Mouse (Mus musculus) limb, embryonic 10.5 days (tissue): ENCODE data around the gene Tmem94. TPM values are rescaled to one million over a fixed set of nuclear protein-coding genes. Genes with fewer than 3 reads are reported as not detected.

ENCODE experiments used
- DNase-seq: peaks from one replicate; pipeline ENCODE4 v3.0.0-alpha.2; 2017; ENCODE audit warnings: low spot score
- H3K27ac ChIP-seq: fragments of 300-500 bp; sonication (generic); 2 replicates; pipeline ENCODE4 v1.5.1; 2016; ENCODE audit warnings: mild to moderate bottlenecking
- H3K27me3 ChIP-seq: fragments of 300-500 bp; sonication (generic); 2 replicates; pipeline ENCODE4 v1.6.1; 2016; ENCODE audit warnings: low read depth, mild to moderate bottlenecking; ENCODE audit not compliant: poor library complexity, severe bottlenecking
- H3K36me3 ChIP-seq: fragments of 300-500 bp; sonication (generic); 2 replicates; pipeline ENCODE4 v1.6.1; 2016; ENCODE audit warnings: mild to moderate bottlenecking, moderate library complexity
- H3K4me1 ChIP-seq: fragments of 300-500 bp; sonication (generic); 2 replicates; pipeline ENCODE4 v1.6.1; 2016
- H3K4me3 ChIP-seq: fragments of 300-500 bp; sonication (generic); 2 replicates; pipeline ENCODE4 v1.5.1; 2016; ENCODE audit warnings: mild to moderate bottlenecking, moderate library complexity
- H3K9me3 ChIP-seq: fragments of 300-500 bp; sonication (generic); replicated peaks from 2 replicates; pipeline ENCODE4 v1.6.1; 2016; ENCODE audit warnings: mild to moderate bottlenecking
- WGBS: fragments of 180-500 bp; shearing (Covaris S2); methylation state at CpG from one replicate; pipeline ENCODE4 v1.1.7; 2016; 5-methylcytosine and 5-hydroxymethylcytosine counted together
- polyA plus RNA-seq: library from polyadenylated mRNA; unstranded; fragments of >200 nt; fragmentation: Nextera tagmentation; extraction: Ambion mirVana; gene quantifications from 2 replicates; pipeline ENCODE4 v1.2.1, GENCODE M21; 2016

Tmem94 gene
- polyA plus RNA-seq = 30.6 and 37.7 TPM in 2 replicates

DNA sequence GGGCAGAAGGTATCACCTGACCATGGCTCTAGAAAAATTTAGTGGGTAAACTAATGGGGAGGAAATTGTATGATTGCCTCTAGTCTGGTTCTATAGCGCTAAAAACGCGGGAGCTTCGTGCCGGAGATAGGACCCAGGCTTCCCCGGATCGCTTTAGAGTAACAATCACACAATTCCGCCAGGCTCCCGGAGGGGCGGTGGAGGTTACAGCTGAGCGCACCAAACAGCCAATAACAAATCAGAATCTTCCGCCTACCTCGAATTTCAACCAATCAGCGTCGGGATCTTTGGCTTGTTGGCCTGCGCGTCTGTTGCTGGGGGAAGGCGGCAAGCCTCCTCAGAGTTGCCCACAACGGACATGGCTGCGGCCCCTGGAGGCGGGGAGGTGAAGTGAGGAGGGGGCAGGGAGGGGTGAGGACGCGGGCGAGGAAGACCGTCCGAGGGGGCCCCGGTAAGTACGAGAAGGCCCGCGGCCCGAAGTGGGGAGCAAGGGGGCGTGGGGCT lies at the start of gene Tmem94:
Gene Tmem94, plus strand, starts transcription at position 331 of the 504 bp plus-strand sequence.
- whole genome bisulfite sequencing = under 1% methylated on average over 32 of the region's 32 CpGs

DNA sequence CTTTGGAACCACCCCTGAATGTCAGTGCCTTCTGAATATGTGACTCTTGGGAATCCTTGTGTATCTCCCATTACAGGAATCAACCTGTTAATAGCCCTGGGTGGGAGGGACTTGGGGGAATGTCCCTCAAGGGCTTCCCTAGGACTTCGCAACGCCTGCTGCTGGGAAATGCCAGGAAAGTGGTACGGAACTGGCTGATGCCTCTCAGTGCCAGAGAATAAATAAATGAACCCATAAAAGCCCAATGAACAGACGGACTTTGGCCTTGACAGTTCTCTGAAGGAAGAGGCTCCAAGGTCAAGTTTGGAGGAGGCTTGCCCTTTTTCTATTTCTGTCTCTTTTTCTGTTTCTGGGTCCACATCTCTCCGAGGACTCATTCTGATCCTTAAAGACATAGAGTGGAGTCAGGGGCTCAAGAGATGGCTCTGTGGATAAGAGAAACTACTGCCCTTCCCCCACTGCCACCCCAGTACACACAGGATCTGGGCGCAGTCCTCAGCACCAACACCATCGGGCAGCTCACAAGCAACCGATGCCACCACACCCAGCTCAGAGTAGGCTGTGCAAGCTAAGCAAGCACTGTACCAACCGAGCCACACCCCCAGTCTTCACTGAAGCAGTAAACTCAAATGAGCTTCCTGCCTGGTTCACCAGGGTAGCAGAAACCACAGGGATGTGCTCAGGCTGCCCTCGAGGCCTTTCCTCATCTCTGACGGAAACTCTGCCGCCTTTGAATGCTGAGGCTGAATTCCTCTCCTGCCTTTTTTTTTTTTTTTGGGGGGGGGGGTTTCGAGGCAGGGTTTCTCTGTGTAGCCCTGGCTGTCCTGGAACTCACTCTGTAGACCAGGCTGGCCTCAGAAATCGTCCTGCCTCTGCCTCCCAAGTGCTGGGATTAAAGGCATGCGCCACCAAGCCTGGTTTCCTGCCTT lies 48.6 kb upstream of the Tmem94 start:
- no peak for DNase-seq
- no peaks in the 10 kb centered on the region for H3K9me3 ChIP-seq
- no peak overlapping the region for H3K4me3 ChIP-seq
- H3K27me3 ChIP-seq = no peaks in the 10 kb centered on the region
- no peaks in the 10 kb centered on the region for H3K36me3 ChIP-seq
- H3K27ac ChIP-seq = no peak overlapping the region
- 74% methylated on average over 15 of the region's 15 CpGs for WGBS
- no peaks in the 10 kb centered on the region for H3K4me1 ChIP-seq

More for the DNA sequence above, at the start of gene Tmem94:
- Histone ChIP-seq H3K4me3 (peak within 1 kb of the TSS; percentile 87), H3K36me3 (peaks cover 14% of the 10 kb centered on the region), H3K27ac (peak within 1 kb of the TSS; percentile 98), H3K9me3 (no peaks in the 10 kb centered on the region), H3K4me1 (peaks cover 21% of the 10 kb centered on the region), H3K27me3 (no peaks in the 10 kb centered on the region)
- DNase-seq = peak; percentile 99

DNA sequence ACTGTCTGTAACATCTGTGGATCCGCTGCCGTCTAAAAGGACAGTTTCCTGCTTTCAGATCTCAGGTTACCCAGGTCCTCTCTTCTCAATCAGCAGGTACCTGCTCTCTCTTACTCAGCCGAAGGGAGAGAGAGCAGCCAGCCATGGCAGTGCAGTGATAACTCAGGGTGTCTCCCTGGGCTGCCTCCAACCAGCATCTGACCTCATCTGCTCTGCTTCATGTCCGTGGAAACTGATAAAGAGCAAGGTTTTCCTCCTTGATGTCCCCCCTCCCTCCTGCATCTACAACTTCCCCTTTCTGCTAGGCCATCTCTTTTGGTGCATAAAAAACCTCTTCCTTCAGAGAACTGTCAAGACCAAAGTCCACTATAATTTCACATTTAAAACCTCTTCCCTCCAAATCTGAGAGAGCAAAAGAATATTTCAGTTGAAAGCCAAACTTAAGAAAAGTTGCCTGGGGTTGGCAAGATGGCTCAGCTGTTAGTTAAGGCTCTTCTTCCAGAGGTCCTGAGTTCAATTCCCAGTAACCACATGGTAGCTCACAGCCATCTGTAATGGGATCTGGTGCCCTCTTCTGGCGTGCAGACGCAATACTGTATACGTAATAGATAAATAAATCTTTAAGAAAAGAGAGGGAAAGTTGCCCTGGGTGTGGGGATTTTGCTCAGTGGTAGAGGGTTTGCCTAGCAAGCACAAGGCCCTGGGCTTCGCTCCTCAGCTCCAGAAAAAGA lies 47.4 kb upstream of the Tmem94 start:
- 58% methylated on average over 8 of the region's 8 CpGs for WGBS
- H3K27ac ChIP-seq = no peak overlapping the region
- peaks cover 3% of the 10 kb centered on the region for H3K4me1 ChIP-seq
- no peak overlapping the region for H3K4me3 ChIP-seq
- no peak for DNase-seq
- H3K36me3 ChIP-seq = no peaks in the 10 kb centered on the region
- H3K27me3 ChIP-seq = no peaks in the 10 kb centered on the region
- H3K9me3 ChIP-seq = no peaks in the 10 kb centered on the region

DNA sequence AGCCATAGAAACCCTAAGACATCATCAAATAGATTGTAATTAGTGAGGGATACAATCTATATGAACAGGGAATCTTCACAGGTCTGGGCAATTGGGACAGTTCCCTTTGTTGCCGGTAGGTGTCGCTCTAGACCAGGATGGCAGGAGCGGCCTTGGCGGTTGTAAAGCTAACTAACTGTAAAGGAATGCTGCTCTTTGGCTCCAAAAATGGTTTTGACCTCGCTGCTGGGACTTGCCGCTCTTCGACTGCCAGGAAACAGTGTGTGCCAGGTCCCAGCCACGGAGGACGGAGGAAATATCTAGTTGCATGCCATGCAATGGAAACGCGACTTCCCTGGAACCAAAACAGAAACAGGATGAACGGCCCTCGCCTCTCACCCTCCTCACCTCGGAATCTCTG lies 42.6 kb upstream of the Tmem94 start:
- peak; percentile 87 for DNase-seq
- no peaks in the 10 kb centered on the region for H3K9me3 ChIP-seq
- H3K4me1 ChIP-seq = peaks cover 4% of the 10 kb centered on the region
- no peak overlapping the region for H3K27ac ChIP-seq
- H3K27me3 ChIP-seq = no peaks in the 10 kb centered on the region
- no peaks in the 10 kb centered on the region for H3K36me3 ChIP-seq
- no peak overlapping the region; the same call in 1 of the 2 replicates for H3K4me3 ChIP-seq
- WGBS = 23% methylated on average over 14 of the region's 14 CpGs

DNA sequence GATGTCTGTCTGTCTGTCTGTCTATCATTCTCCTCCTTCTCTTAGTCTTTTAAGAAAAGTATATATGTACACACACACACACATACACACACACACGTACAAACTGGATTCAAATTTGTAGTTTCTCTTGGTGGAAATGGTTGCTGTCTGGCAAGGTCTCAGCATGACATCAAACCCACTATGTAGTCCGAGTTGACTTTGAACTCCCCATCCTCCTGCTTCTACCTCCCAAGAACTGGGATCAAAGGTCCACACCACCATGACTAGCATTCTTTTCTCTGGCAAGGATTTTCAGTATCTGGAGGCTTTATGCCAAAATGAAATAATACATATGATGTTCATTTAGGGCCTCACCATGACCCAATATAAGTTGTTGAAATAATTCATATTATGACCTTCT lies 42.0 kb upstream of the Tmem94 start:
- Histone ChIP-seq H3K4me1 (peaks cover 4% of the 10 kb centered on the region), H3K27ac (no peak overlapping the region), H3K9me3 (no peaks in the 10 kb centered on the region), H3K27me3 (no peaks in the 10 kb centered on the region), H3K36me3 (no peaks in the 10 kb centered on the region), H3K4me3 (no peak overlapping the region)
- WGBS = 79% methylated on average over 2 of the region's 2 CpGs
- DNase-seq = no peak

DNA sequence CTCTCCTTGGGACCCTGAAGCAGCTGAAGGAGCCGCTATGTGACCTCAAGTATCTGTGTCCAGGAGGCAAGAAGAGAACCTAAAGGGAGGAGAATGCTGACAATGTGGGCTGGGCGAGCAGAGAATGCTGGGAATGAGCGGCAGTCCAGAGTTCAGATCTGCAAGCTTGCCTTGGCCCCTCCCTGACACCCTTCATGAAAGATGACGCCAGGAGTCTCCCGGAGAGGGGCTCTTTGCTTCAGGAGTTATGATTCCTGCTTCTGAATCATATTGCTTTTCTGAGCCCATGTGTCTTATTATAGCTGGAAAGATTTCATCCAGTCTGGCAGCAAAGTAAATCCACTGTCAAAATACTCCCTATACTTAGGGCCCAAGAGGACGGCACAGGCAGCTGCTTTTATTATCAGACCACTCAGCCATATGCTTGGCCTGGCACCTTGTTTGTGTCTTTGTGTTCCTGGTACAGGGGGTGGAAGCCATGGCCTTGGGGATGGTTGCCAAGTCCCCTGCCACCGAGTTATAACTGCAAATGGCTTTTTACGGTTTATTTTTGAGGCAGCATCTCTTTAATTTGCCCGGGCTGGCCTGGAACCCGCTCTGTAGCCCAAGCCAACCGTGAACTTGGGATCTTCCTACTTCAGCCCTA lies 31.1 kb upstream of the Tmem94 start:
- H3K4me3 ChIP-seq = no peak overlapping the region
- peaks cover 9% of the 10 kb centered on the region for H3K4me1 ChIP-seq
- WGBS = 70% methylated on average over 11 of the region's 11 CpGs
- H3K9me3 ChIP-seq = no peaks in the 10 kb centered on the region
- no peaks in the 10 kb centered on the region for H3K36me3 ChIP-seq
- DNase-seq = no peak
- no peaks in the 10 kb centered on the region for H3K27me3 ChIP-seq
- no peak overlapping the region for H3K27ac ChIP-seq

DNA sequence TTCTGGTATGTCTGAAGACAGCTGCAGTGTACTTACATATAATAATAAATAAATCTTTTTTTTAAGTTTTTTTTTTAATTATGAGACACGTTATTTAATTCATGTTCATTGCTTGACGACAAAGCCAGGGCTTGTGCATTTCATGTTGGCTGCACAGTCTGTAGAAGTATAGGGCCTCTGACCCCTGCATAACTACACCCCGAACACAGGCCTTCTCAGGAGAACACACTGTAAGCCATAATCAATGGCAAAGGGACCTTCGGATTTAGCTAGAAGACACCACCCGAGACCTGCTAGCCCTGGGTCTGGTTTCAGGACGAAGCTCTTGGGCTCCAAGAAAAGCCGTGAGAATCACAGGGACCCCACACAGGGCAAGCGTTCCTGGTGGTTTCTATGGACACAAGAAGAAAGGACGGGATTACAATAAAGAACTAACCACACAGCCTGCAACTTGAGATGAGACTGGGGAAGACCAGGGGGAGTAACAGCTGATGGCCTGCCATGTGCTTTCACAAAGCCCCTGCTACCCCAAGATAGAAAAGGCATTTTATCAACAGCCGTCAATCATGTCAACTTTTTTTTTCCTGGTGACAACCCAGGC lies 27.5 kb upstream of the Tmem94 start:
- WGBS = 83% methylated on average over 10 of the region's 10 CpGs
- no peak overlapping the region for H3K27ac ChIP-seq
- H3K4me1 ChIP-seq = peaks cover 9% of the 10 kb centered on the region
- no peaks in the 10 kb centered on the region for H3K27me3 ChIP-seq
- no peaks in the 10 kb centered on the region for H3K9me3 ChIP-seq
- no peaks in the 10 kb centered on the region for H3K36me3 ChIP-seq
- H3K4me3 ChIP-seq = no peak overlapping the region
- no peak for DNase-seq

DNA sequence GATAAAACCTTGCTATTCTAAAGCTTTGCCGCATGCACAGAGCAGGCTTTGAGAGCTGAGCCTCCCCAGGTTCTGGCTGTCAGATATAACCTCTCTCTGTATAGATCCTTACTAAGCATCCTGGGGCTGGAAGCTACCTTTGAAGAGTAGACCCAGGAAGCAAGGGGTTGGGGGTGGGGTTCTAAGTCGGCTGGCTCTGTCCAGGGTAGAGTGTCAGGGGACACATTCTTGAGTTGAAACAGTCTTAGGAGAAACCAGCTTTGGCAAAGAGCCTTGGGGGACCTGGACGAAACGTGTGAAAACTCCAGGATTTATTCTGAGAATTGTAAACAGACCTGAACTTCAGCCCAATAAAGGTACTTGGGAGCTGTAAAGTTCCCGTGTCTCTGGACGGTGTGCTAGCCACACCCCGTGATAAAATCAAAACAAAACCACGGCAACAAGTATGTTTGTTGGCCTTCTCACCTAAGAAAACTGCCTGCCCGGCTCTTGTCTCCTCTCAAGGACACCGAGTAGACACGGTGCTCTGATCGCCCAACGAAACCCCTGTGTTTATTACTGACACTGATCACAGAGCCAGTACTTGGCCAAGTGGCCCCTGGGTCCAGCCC lies 26.9 kb upstream of the Tmem94 start:
- H3K4me1 ChIP-seq = peaks cover 9% of the 10 kb centered on the region
- no peaks in the 10 kb centered on the region for H3K9me3 ChIP-seq
- no peaks in the 10 kb centered on the region for H3K27me3 ChIP-seq
- 58% methylated on average over 13 of the region's 13 CpGs for WGBS
- no peak for DNase-seq
- no peak overlapping the region for H3K27ac ChIP-seq
- H3K4me3 ChIP-seq = no peak overlapping the region
- H3K36me3 ChIP-seq = no peaks in the 10 kb centered on the region

DNA sequence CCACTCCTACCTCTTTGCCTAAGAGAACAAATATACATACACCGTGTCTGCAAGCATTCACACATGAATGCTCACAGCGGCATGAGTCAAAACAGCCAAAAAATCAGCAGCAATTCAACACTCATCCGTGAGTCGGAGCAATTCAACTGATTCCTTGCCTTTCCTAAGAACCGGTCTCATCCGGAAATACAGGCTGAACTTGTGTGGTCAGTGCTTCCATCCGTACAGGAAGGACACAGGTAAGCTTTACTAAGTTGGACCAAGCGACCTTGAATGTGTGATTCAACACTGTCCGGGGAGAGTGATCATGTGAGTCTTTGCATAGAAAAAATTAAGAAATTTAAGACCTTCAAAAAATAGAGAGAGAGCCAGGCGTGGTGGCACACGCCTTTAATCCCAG lies 24.2 kb upstream of the Tmem94 start:
- no peak for DNase-seq
- Histone ChIP-seq H3K27me3 (no peaks in the 10 kb centered on the region), H3K4me1 (peaks cover 9% of the 10 kb centered on the region), H3K9me3 (no peaks in the 10 kb centered on the region), H3K4me3 (no peak overlapping the region), H3K27ac (no peak overlapping the region), H3K36me3 (no peaks in the 10 kb centered on the region)
- 89% methylated on average over 11 of the region's 11 CpGs for WGBS

DNA sequence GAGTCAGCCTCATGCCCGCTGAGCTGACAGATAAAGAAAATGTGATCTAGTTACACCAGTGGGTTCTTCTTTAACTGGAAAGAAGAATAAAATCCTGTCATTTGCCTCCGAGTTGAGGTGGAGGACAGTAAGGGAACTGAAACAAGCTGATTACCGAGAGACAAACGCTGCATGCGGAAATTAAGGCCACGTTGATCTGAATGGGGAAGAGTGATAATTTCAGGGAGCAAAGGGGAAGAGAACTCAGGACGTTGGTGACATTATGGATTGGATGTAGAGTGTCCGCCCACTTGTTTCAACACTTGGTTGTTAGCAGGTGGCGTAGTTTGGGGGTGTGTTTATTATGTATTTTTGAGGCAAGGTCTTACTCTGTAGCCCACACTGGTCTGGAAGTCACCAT lies 22.3 kb upstream of the Tmem94 start:
- no peak for DNase-seq
- peaks cover 14% of the 10 kb centered on the region for H3K4me1 ChIP-seq
- no peak overlapping the region for H3K27ac ChIP-seq
- WGBS = 91% methylated on average over 9 of the region's 9 CpGs
- no peaks in the 10 kb centered on the region for H3K27me3 ChIP-seq
- H3K9me3 ChIP-seq = no peaks in the 10 kb centered on the region
- H3K4me3 ChIP-seq = no peak overlapping the region
- no peaks in the 10 kb centered on the region for H3K36me3 ChIP-seq

DNA sequence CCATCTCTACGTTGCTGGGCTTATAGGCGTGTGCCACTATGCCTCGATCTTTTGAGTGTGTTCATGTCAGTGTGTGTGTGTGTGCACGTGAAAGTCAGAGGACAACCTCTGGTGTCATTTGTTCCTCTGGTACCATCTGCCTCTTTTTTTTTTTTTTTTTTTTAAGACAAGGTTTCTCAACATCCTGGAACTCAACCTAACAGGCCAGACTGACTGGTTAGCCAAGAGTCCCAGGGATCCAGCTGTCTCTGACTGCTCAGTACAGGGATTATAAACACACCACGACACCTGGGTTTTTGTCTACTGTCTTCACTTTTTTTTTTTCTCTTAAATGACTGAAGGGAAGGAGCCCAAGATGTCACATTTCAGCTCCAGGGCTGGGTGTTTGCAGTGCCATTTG lies 20.8 kb upstream of the Tmem94 start:
- DNase-seq = no peak
- Histone ChIP-seq H3K36me3 (no peaks in the 10 kb centered on the region), H3K9me3 (no peaks in the 10 kb centered on the region), H3K4me3 (no peak overlapping the region), H3K27ac (no peak overlapping the region), H3K4me1 (0 out of 2 replicates have a peak, but pooled peaks cover 5% of the 10 kb centered on the region), H3K27me3 (no peaks in the 10 kb centered on the region)
- WGBS = 89% methylated on average over 5 of the region's 5 CpGs

DNA sequence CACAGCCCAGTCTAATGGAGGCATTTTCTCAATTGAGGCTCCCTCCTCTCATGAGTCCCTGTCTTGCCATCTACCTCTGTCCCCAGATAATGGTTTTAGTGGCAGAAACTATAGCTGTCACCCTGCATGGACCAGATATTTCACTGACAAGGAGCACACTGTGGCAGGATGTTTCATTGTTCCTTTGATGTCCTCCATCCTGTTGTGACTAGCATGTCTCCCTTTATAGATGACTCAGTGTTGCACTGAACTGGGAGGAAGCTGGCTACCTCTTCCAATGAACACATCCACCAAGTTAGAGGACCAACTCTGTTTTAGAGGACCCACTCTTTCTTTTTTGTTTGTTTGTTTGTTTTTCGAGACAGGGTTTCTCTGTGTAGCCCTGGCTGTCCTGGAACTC lies 19.1 kb upstream of the Tmem94 start:
- Histone ChIP-seq H3K4me3 (no peak overlapping the region), H3K9me3 (no peaks in the 10 kb centered on the region), H3K4me1 (0 out of 2 replicates have a peak, but pooled peaks cover 5% of the 10 kb centered on the region), H3K27ac (no peak overlapping the region), H3K27me3 (no peaks in the 10 kb centered on the region), H3K36me3 (no peaks in the 10 kb centered on the region)
- no peak for DNase-seq
- WGBS = 84% methylated on average over 1 of the region's 1 CpGs
